Mouse (Mus musculus): ENCODE data around the gene Mras. TPM values are rescaled to one million over a fixed set of nuclear protein-coding genes. Genes with fewer than 3 reads are reported as not detected.

The Mras gene
- polyA plus RNA-seq, 1 experiment from 2014 or later: 13.2 TPM

DNA sequence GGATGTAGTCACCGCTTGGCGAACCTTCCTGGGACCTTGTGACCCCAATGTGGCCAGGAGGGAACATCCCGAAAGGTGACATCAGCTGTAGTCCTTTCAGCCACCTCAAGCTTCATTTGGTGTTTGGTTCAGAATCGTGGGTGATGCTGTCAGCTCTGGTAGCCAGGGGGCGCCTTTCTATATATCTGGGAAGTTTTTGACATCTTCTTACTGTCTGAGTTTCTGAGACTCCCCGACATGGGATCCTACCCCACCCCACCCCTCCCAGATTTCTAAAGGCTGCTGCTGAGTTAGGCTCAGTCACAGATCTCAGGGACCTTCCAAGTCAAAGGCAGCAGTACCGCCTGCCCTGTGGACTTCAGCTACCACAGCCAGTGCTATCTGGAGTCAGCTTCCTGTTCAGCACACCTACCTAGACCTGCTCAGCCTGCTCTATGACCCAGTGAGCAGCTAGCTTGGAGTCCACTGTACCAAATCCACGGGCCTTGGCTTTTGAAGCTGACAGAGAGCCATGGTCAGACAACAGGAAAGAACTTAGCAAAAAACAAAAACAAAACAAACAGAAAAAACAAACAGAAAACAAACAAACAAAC is 32.6 kb upstream of the Mras start:
- H3K27ac ChIP-seq (ENCODE audit: low read depth): no peak overlapping the region

DNA sequence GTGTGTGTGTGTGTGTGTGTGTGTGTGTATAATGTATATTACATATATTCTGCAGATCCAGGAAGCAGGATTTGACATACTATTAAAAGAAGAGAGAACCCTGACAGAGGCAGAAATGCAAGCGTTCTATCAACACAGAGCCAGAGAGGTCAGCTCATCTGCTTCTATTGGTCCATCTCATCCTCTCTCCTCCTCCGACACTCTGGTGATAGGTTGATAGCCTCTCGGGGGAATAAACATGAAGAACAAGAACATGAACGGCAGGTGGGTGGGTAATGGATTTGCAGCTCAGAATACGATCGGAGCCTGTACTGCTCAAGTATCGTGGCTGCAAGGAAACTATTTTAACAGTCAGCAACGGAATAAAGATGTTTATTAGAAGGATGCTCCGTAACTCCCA is 31.4 kb upstream of the Mras start:
- Histone ChIP-seq H3K4me1 (replicated peaks; ENCODE audit: control insufficient read depth, insufficient read depth, low read length) (no peaks in the 10 kb centered on the region), H3K36me3 (ENCODE audit: control insufficient read depth, insufficient read depth, low read length) (no peaks in the 10 kb centered on the region), H3K9me3 (ENCODE audit: control insufficient read depth, low read length) (no peaks in the 10 kb centered on the region), H3K4me3 (ENCODE audit: low read depth, low read length) (no peak overlapping the region), H3K27ac (ENCODE audit: low read depth) (no peak overlapping the region), H3K9ac (ENCODE audit: low read length) (no peak overlapping the region), H3K4me2 (ENCODE audit: low read length) (no peak overlapping the region), H3K27me3 (replicated peaks; ENCODE audit: control insufficient read depth, insufficient read depth, low read length) (no peaks in the 10 kb centered on the region)
- 69% methylated on average over 9 of the region's 9 CpGs for WGBS
- DNase-seq (ENCODE audit: low spot score): no peak
- no peak for ATAC-seq (replicated peaks; ENCODE audit: low FRiP score, low TSS enrichment, low read depth)

More for the DNA sequence above, 32.6 kb upstream of the Mras start:
- WGBS: 63% methylated on average over 8 of the region's 8 CpGs
- DNase-seq (ENCODE audit: low spot score): peak; percentile 55
- Histone ChIP-seq H3K4me3 (ENCODE audit: low read depth, low read length) (no peak overlapping the region), H3K9me3 (ENCODE audit: control insufficient read depth, low read length) (no peaks in the 10 kb centered on the region), H3K4me1 (replicated peaks; ENCODE audit: control insufficient read depth, insufficient read depth, low read length) (no peaks in the 10 kb centered on the region), H3K36me3 (ENCODE audit: control insufficient read depth, insufficient read depth, low read length) (no peaks in the 10 kb centered on the region), H3K9ac (ENCODE audit: low read length) (no peak overlapping the region), H3K4me2 (ENCODE audit: low read length) (no peak overlapping the region), H3K27me3 (replicated peaks; ENCODE audit: control insufficient read depth, insufficient read depth, low read length) (no peaks in the 10 kb centered on the region)
- ATAC-seq (replicated peaks; ENCODE audit: low FRiP score, low TSS enrichment, low read depth): peak; percentile 63

DNA sequence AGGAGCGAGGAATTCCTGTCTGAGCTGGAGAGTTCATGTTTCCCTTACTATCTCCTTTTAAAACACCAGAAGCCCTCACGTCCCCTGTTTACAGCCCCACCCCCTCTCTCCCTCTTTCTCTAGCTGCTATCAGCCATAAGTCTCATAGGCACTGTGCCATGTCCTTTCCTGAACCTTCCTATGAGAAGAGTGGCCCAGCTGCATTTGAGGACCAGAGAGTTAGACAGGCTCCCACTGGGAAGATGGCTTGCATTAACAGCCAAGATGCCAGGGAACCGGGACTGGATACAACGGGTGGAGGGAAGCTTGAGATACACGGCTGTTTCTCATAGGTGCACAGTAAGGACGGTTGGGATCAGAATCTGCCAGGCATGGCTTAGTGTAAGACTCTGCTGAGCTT is 27.7 kb upstream of the Mras start:
- H3K36me3 ChIP-seq (ENCODE audit: control insufficient read depth, insufficient read depth, low read length): no peaks in the 10 kb centered on the region
- no peaks in the 10 kb centered on the region for H3K9me3 ChIP-seq (ENCODE audit: control insufficient read depth, low read length)
- no peak overlapping the region for H3K9ac ChIP-seq (ENCODE audit: low read length)
- H3K27me3 ChIP-seq (replicated peaks; ENCODE audit: control insufficient read depth, insufficient read depth, low read length): no peaks in the 10 kb centered on the region
- H3K27ac ChIP-seq (ENCODE audit: low read depth): no peak overlapping the region
- no peaks in the 10 kb centered on the region for H3K4me1 ChIP-seq (replicated peaks; ENCODE audit: control insufficient read depth, insufficient read depth, low read length)
- ATAC-seq (replicated peaks; ENCODE audit: low FRiP score, low TSS enrichment, low read depth): no peak
- WGBS: 78% methylated on average over 6 of the region's 6 CpGs
- DNase-seq (ENCODE audit: low spot score): no peak
- no peak overlapping the region for H3K4me2 ChIP-seq (ENCODE audit: low read length)
- H3K4me3 ChIP-seq (ENCODE audit: low read depth, low read length): no peak overlapping the region

DNA sequence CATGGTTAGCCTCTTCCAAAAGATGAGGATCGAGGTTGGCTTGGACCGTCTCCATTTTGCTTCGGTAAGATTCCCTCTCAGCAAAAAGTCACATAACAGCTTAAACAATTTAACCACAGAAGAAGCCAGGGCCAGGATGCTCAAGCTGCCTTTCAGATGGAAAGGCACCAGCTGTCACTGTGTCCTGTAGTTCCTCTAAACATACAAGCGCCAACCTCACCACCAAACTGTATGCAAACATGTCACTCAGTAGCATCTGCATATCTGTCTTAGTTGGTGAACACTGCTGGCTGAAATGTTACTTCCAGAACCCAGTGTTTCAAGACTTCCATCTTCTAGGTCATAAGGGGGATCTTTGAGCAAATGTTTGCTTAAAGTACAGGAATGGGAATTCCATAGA is 22.5 kb upstream of the Mras start:
- 83% methylated on average over 4 of the region's 4 CpGs for WGBS
- Histone ChIP-seq H3K4me2 (ENCODE audit: low read length) (no peak overlapping the region), H3K27me3 (replicated peaks; ENCODE audit: control insufficient read depth, insufficient read depth, low read length) (no peaks in the 10 kb centered on the region), H3K36me3 (ENCODE audit: control insufficient read depth, insufficient read depth, low read length) (no peaks in the 10 kb centered on the region), H3K27ac (ENCODE audit: low read depth) (no peak overlapping the region), H3K4me3 (ENCODE audit: low read depth, low read length) (no peak overlapping the region), H3K9me3 (ENCODE audit: control insufficient read depth, low read length) (no peaks in the 10 kb centered on the region), H3K4me1 (replicated peaks; ENCODE audit: control insufficient read depth, insufficient read depth, low read length) (no peaks in the 10 kb centered on the region), H3K9ac (ENCODE audit: low read length) (no peak overlapping the region)
- ATAC-seq (replicated peaks; ENCODE audit: low FRiP score, low TSS enrichment, low read depth) (no peak), DNase-seq (ENCODE audit: low spot score) (no peak)

DNA sequence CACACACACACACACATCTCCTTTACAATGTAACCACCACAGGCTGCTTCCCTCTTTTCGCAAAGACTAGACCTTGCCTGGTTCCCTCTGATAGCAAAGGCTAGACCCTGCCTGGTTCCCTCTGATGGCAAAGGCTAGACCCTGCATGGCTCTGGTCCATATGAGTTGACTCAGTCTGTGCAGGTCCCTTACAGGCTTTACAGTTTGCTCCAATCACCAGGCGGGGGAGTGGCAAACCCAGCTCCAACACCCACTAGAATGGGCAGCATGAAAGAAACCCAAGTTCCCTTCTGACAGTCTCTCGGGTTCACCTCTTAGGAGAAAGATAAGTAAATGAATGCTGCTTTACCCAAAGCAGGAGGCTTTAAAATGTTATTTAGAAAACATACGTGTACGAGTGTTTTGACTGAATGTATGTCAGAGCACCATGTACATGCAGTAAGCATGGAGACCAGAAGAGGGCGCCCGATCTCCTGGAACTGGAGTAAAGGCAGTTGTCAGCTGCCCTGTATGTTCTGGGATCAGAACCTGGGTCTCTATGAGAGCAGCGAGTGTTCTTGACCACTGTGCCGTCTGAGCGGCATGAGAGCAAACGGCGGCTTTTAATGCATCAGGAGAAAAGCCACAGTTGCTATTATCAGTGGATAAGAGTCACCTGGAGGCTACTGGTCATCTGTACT is 21.5 kb upstream of the Mras start:
- H3K4me2 ChIP-seq (ENCODE audit: low read length): no peak overlapping the region
- 41% methylated on average over 12 of the region's 12 CpGs for WGBS
- no peaks in the 10 kb centered on the region for H3K36me3 ChIP-seq (ENCODE audit: control insufficient read depth, insufficient read depth, low read length)
- ATAC-seq (replicated peaks; ENCODE audit: low FRiP score, low TSS enrichment, low read depth) (no peak), DNase-seq (ENCODE audit: low spot score) (peak; percentile 82)
- H3K4me3 ChIP-seq (ENCODE audit: low read depth, low read length): no peak overlapping the region
- H3K9ac ChIP-seq (ENCODE audit: low read length): no peak overlapping the region
- H3K27me3 ChIP-seq (replicated peaks; ENCODE audit: control insufficient read depth, insufficient read depth, low read length): no peaks in the 10 kb centered on the region
- no peaks in the 10 kb centered on the region for H3K4me1 ChIP-seq (replicated peaks; ENCODE audit: control insufficient read depth, insufficient read depth, low read length)
- H3K9me3 ChIP-seq (ENCODE audit: control insufficient read depth, low read length): no peaks in the 10 kb centered on the region
- no peak overlapping the region for H3K27ac ChIP-seq (ENCODE audit: low read depth)

DNA sequence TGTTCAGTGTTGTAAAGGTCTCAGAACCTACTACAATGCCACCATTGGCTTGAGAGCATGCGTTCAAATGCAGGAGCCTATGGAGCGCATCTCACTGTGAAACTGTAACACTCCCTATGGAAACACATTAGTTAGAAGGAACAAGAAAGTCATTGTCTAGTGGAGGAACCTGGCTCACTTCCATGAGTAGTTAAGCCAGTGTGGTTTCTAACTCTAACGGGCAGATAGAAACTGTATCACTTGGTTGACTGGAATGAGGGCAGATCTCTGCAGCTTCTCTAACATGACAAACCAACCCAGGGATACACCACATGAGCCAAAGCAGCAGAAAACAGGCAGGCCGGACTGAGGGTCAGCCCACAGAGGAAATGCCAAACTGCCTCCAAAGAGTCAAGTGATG is 17.0 kb upstream of the Mras start:
- H3K4me3 ChIP-seq (ENCODE audit: low read depth, low read length): no peak overlapping the region
- H3K4me1 ChIP-seq (replicated peaks; ENCODE audit: control insufficient read depth, insufficient read depth, low read length): no peaks in the 10 kb centered on the region
- DNase-seq (ENCODE audit: low spot score) (no peak), ATAC-seq (replicated peaks; ENCODE audit: low FRiP score, low TSS enrichment, low read depth) (no peak)
- no peak overlapping the region for H3K9ac ChIP-seq (ENCODE audit: low read length)
- 80% methylated on average over 4 of the region's 4 CpGs for WGBS
- 0 out of 2 replicates have a peak, but pooled peaks cover 7% of the 10 kb centered on the region for H3K27me3 ChIP-seq (replicated peaks; ENCODE audit: control insufficient read depth, insufficient read depth, low read length)
- H3K4me2 ChIP-seq (ENCODE audit: low read length): no peak overlapping the region
- H3K36me3 ChIP-seq (ENCODE audit: control insufficient read depth, insufficient read depth, low read length): no peaks in the 10 kb centered on the region
- H3K27ac ChIP-seq (ENCODE audit: low read depth): no peak overlapping the region
- H3K9me3 ChIP-seq (ENCODE audit: control insufficient read depth, low read length): no peaks in the 10 kb centered on the region

DNA sequence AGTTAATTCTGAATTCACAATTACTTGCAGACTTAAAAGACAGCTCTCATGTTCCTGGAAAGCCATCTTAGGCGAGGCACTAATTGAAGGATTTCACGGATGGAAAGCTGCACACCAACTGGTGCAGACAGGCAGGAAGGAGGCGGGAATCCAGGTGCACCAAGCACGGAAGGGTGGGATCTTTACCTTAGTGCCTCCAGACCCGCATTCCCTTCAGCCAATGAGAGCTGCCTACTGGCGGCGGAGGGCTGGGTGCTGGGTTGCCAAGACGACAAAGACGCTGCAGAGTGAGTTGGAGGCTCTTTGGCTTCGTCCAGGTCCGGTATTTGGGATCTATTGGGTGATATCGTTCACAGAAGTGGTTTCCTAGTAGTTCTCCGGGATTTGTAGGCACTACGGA is 14.0 kb upstream of the Mras start, which contains the start of gene Nme9:
TSS of gene Nme9 (plus strand) at position 315 of the 400 bp plus-strand sequence.
- H3K27me3 ChIP-seq (replicated peaks; ENCODE audit: control insufficient read depth, insufficient read depth, low read length): 0 out of 2 replicates have a peak, but pooled peaks cover 7% of the 10 kb centered on the region
- H3K4me2 ChIP-seq (ENCODE audit: low read length): peak within 1 kb of the TSS; percentile 9; the same call in 1 of the 2 replicates
- DNase-seq (ENCODE audit: low spot score): no peak
- no peak within 1 kb of the TSS for H3K4me3 ChIP-seq (ENCODE audit: low read depth, low read length)
- no peaks in the 10 kb centered on the region for H3K9me3 ChIP-seq (ENCODE audit: control insufficient read depth, low read length)
- H3K27ac ChIP-seq (ENCODE audit: low read depth): no peak within 1 kb of the TSS
- H3K4me1 ChIP-seq (replicated peaks; ENCODE audit: control insufficient read depth, insufficient read depth, low read length): no peaks in the 10 kb centered on the region
- WGBS: 10% methylated on average over 14 of the region's 14 CpGs
- peak; percentile 63; the same call in 1 of the 2 replicates for ATAC-seq (replicated peaks; ENCODE audit: low FRiP score, low TSS enrichment, low read depth)
- H3K9ac ChIP-seq (ENCODE audit: low read length): no peak within 1 kb of the TSS
- H3K36me3 ChIP-seq (ENCODE audit: control insufficient read depth, insufficient read depth, low read length): no peaks in the 10 kb centered on the region

DNA sequence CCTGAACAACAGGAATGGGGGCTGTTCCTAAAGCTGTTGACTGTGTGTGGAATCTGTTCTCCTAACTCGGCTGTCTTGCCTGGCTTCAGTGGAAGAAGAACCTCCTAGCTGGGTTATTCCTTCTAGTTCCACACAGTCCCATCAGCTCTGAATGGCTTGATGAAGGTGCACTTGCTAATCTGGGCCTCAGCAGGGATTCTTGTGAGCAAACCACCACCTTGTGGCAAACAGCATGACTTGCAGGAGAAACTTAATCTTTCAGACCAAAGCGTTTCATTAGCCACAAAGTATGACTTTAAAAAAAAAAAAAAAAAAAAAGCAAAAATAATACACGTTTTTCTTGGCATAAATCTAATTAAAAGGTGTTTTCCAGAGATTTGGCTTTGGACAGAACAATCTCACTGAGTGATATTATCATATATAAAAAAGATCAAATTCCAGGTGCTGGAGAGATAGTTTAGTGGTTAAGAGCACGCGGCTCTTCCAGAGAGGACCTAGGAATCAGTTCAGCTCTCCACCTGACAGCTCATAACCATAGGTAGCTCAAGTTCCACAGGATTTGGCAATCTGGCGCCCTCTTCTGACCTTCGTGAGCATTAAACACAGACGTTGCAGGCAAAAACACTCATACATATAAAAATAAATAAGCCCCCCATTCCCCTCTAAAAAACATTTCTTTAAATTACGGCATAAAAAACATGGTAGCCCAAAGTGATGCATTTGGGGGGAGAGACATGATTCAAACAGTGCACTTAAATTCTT is 12.9 kb upstream of the Mras start:
- Histone ChIP-seq H3K4me2 (ENCODE audit: low read length) (no peak overlapping the region), H3K4me3 (ENCODE audit: low read depth, low read length) (no peak overlapping the region), H3K36me3 (ENCODE audit: control insufficient read depth, insufficient read depth, low read length) (no peaks in the 10 kb centered on the region), H3K27ac (ENCODE audit: low read depth) (no peak overlapping the region), H3K9me3 (ENCODE audit: control insufficient read depth, low read length) (no peaks in the 10 kb centered on the region), H3K4me1 (replicated peaks; ENCODE audit: control insufficient read depth, insufficient read depth, low read length) (no peaks in the 10 kb centered on the region), H3K27me3 (replicated peaks; ENCODE audit: control insufficient read depth, insufficient read depth, low read length) (0 out of 2 replicates have a peak, but pooled peaks cover 7% of the 10 kb centered on the region), H3K9ac (ENCODE audit: low read length) (no peak overlapping the region)
- WGBS: 46% methylated on average over 9 of the region's 9 CpGs
- DNase-seq (ENCODE audit: low spot score) (no peak), ATAC-seq (replicated peaks; ENCODE audit: low FRiP score, low TSS enrichment, low read depth) (no peak)

All from intestine, embryonic 14.5 days (tissue).